Mouse (Mus musculus) CH12.LX (cell line): ENCODE measurements around the gene Bicc1. TPM values are rescaled to one million over a fixed set of nuclear protein-coding genes. Genes with fewer than 3 reads are reported as not detected.

ENCODE experiments used
- DNase-seq: peaks from one replicate; pipeline ENCODE4 v3.0.0-alpha.2; 2013; ENCODE audit errors: extremely low read depth
- H3K27ac ChIP-seq: 2 replicates; pipeline ENCODE4 v1.5.1; 2012; ENCODE audit warnings: low read depth, mild to moderate bottlenecking, control low read depth, moderate library complexity; ENCODE audit not compliant: insufficient read depth
- H3K27me3 ChIP-seq: replicated peaks from 2 replicates; pipeline ENCODE3; 2012; ENCODE audit warnings: inconsistent platforms
- H3K36me3 ChIP-seq, 2 experiments: replicated peaks in 1 of 2; 2 replicates each; pipeline versions ENCODE3 to v1.6.1; 2012; ENCODE audit warnings: inconsistent platforms in 1 of 2, low read length in 1 of 2, mild to moderate bottlenecking in 1 of 2, mixed read lengths in 1 of 2, moderate library complexity in 1 of 2; ENCODE audit not compliant: control insufficient read depth in 1 of 2, insufficient read depth in 1 of 2
- H3K4me1 ChIP-seq, 2 experiments: 2 replicates each; pipeline ENCODE4 v1.6.1; 2012; ENCODE audit warnings: inconsistent platforms in 1 of 2, moderate library complexity in 1 of 2; ENCODE audit not compliant: insufficient read depth in 2 of 2, control insufficient read depth in 1 of 2
- H3K4me2 ChIP-seq: 2 replicates; pipeline ENCODE4 v1.6.1; 2012; ENCODE audit warnings: low read depth, mild to moderate bottlenecking, control low read depth; ENCODE audit not compliant: poor library complexity, insufficient read depth, severe bottlenecking
- H3K4me3 ChIP-seq, 3 experiments: fragments of 150-350 bp in 1 of 3; sonication (generic) in 1 of 3; replicated peaks in 1 of 3; 2 replicates each; pipeline versions ENCODE3 to v1.5.1; 2011 to 2012; ENCODE audit warnings: low read depth in 2 of 3, low read length in 2 of 3, mild to moderate bottlenecking in 2 of 3, moderate library complexity in 2 of 3, control low read depth in 1 of 3, improper control_type of control experiment in 1 of 3, inconsistent platforms in 1 of 3, mixed read lengths in 1 of 3; ENCODE audit not compliant: poor library complexity in 1 of 3
- H3K79me2 ChIP-seq: replicated peaks from 2 replicates; pipeline ENCODE4 v1.6.1; 2012; ENCODE audit warnings: mild to moderate bottlenecking, moderate library complexity; ENCODE audit not compliant: control insufficient read depth, poor library complexity, insufficient read depth, severe bottlenecking; ENCODE audit errors: extremely low read depth
- H3K9ac ChIP-seq: 2 replicates; pipeline ENCODE4 v1.6.1; 2012; ENCODE audit warnings: low read depth, mild to moderate bottlenecking, control low read depth, moderate library complexity; ENCODE audit not compliant: insufficient read depth
- H3K9me3 ChIP-seq: replicated peaks from 2 replicates; pipeline ENCODE3; 2012; ENCODE audit warnings: low read length, inconsistent platforms, mixed read lengths
- CHD1 ChIP-seq: IDR thresholded peaks from 2 replicates; pipeline ENCODE4 v1.6.1; 2012; ENCODE audit warnings: low read depth, low read length, improper control_type of control experiment, inconsistent platforms
- CTCF ChIP-seq, 2 experiments: IDR thresholded peaks in 1 of 2; conservative IDR thresholded peaks in 1 of 2; 2 replicates each; pipeline ENCODE4 v1.5.1; 2011 to 2012; ENCODE audit warnings: low read depth in 2 of 2, low read length in 2 of 2, improper control_type of control experiment in 1 of 2, inconsistent platforms in 1 of 2, mild to moderate bottlenecking in 1 of 2, moderate library complexity in 1 of 2
- E2F4 ChIP-seq: IDR thresholded peaks from 2 replicates; pipeline ENCODE4 v1.6.1; 2011; ENCODE audit warnings: low read depth, low read length, improper control_type of control experiment; ENCODE audit not compliant: insufficient replicate concordance
- ELF1 ChIP-seq: IDR thresholded peaks from 2 replicates; pipeline ENCODE4 v1.6.1; 2014; ENCODE audit warnings: low read depth, mild to moderate bottlenecking, inconsistent platforms, low read length, improper control_type of control experiment
- EP300 ChIP-seq: IDR thresholded peaks from 2 replicates; pipeline ENCODE4 v1.6.1; 2011; ENCODE audit warnings: low read length, improper control_type of control experiment
- JUN ChIP-seq: IDR thresholded peaks from 2 replicates; pipeline ENCODE4 v1.6.1; 2011; ENCODE audit warnings: low read depth, mild to moderate bottlenecking, low read length, improper control_type of control experiment, moderate library complexity; ENCODE audit not compliant: insufficient read depth
- KAT2A ChIP-seq: IDR thresholded peaks from 2 replicates; pipeline ENCODE4 v1.6.1; 2012; ENCODE audit warnings: low read length, improper control_type of control experiment, inconsistent platforms; ENCODE audit not compliant: insufficient replicate concordance
- MAX ChIP-seq: IDR thresholded peaks from 2 replicates; pipeline ENCODE4 v1.6.1; 2011; ENCODE audit warnings: low read length, improper control_type of control experiment
- MAZ ChIP-seq: IDR thresholded peaks from 2 replicates; pipeline ENCODE4 v1.6.1; 2012; ENCODE audit warnings: low read depth, mild to moderate bottlenecking, inconsistent platforms, low read length, improper control_type of control experiment, moderate library complexity
- MEF2A ChIP-seq: IDR thresholded peaks from 2 replicates; pipeline ENCODE4 v1.6.1; 2014; ENCODE audit warnings: low read depth, mild to moderate bottlenecking, inconsistent platforms, low read length, improper control_type of control experiment, borderline replicate concordance
- MXI1 ChIP-seq: IDR thresholded peaks from 2 replicates; pipeline ENCODE4 v1.6.1; 2011; ENCODE audit warnings: mild to moderate bottlenecking, low read depth, low read length, improper control_type of control experiment
- MYC ChIP-seq: IDR thresholded peaks from 2 replicates; pipeline ENCODE4 v1.6.1; 2011; ENCODE audit warnings: low read depth, mild to moderate bottlenecking, improper control_type of control experiment, low read length
- NRF1 ChIP-seq: IDR thresholded peaks from 2 replicates; pipeline ENCODE4 v1.6.1; 2014; ENCODE audit warnings: low read depth, mild to moderate bottlenecking, inconsistent platforms, low read length, improper control_type of control experiment, moderate library complexity
- PAX5 ChIP-seq: IDR thresholded peaks from 2 replicates; pipeline ENCODE4 v1.6.1; 2012; ENCODE audit warnings: low read length, inconsistent platforms, mixed read lengths
- POLR2AphosphoS2 ChIP-seq: IDR thresholded peaks from 2 replicates; pipeline ENCODE4 v1.6.1; 2011; ENCODE audit warnings: low read depth, low read length, improper control_type of control experiment
- RAD21 ChIP-seq: IDR thresholded peaks from 2 replicates; pipeline ENCODE4 v1.6.1; 2011; ENCODE audit warnings: low read depth, mild to moderate bottlenecking, low read length, improper control_type of control experiment, moderate library complexity
- RCOR1 ChIP-seq: conservative IDR thresholded peaks from 2 replicates; pipeline ENCODE4 v1.6.1; 2012; ENCODE audit warnings: low read depth, mild to moderate bottlenecking, inconsistent platforms, low read length, improper control_type of control experiment
- SMC3 ChIP-seq: IDR thresholded peaks from 2 replicates; pipeline ENCODE4 v1.6.1; 2011; ENCODE audit warnings: low read depth, low read length, improper control_type of control experiment
- dilution Hi-C: fragments of 300-500 bp; cut with MboI; formaldehyde crosslinking; loops from 2 replicates; pipeline ENCODE4 v1.14.3; 2020; ENCODE audit warnings: low sequenced_read_pairs; ENCODE audit not compliant: extremely low pct_unique_long_range_greater_than_20kb, extremely low pct_ligation_motif_present
- in situ Hi-C: fragments of 300-500 bp; cut with MboI; formaldehyde crosslinking; loops from 3 replicates; pipeline ENCODE4 v1.14.3; 2019; ENCODE audit warnings: low sequenced_read_pairs, low pct_ligation_motif_present, low pct_unique_long_range_greater_than_20kb, mixed read lengths
- polyA plus RNA-seq: library from polyadenylated mRNA; unstranded; fragments of >175 nt; gene quantifications from 2 replicates; pipeline ENCODE4 v1.2.1, GENCODE M21; 2012; ENCODE audit warnings: low read depth; ENCODE audit not compliant: insufficient read length
- total RNA-seq, 2 experiments: library from RNA; depleted of rRNA; stranded (reverse); fragments of 300-350 nt in 1 of 2; fragments of >200 nt in 1 of 2; gene quantifications; 2 replicates each; pipeline ENCODE4 v1.2.3; 2012 to 2014

The Bicc1 gene
- total and polyA plus RNA-seq, 3 experiments = not detected

DNA sequence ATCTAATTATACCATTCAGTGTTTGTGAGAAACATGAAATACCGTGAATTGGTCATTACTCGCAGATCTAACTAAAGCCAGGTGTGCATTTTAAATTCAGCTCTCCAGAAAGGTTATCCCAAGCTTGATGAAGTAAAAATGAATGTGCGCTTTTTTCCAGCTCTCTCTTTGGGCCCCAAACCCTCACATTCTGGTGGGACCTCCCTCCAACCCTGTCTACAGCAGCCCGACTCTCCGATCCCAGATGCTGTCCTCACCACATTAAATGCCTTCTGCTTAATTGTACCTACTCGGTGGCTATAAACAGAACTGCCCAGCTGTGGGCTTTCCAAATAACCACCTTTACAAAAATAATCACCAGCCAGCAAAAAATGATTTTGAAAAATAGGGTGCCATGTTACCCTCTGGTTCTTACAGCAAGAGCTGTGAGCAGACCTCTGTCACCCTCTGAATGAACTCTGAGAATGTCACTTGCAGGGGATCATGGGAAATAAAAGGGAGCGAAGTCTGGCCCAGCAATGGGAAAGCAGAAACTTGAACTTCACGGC lies 64.7 kb downstream of the Bicc1 start:
- TF ChIP-seq RCOR1 (no peak), CTCF (conservative IDR thresholded peaks at IDR 0.05 in 1 of 2, IDR thresholded peaks at IDR 0.05 in 1 of 2; ENCODE audit: low read depth in 2 of 2, low read length in 2 of 2) (no peak), ELF1 (no peak), NRF1 (no peak), MYC (no peak), CHD1 (no peak)
- dilution Hi-C loops = no loop called here
- no peak for DNase-seq
- no peak overlapping the region for H3K4me3 ChIP-seq
- no peak overlapping the region for H3K4me2 ChIP-seq
- no peak overlapping the region for H3K27ac ChIP-seq
- in situ Hi-C loops = no loop called here
- no peaks in the 10 kb centered on the region for H3K27me3 ChIP-seq
- H3K79me2 ChIP-seq = no peaks in the 10 kb centered on the region
- no peak overlapping the region for H3K9ac ChIP-seq
- no peaks in the 10 kb centered on the region for H3K36me3 ChIP-seq
- no peaks in the 10 kb centered on the region for H3K4me1 ChIP-seq
- H3K9me3 ChIP-seq = no peaks in the 10 kb centered on the region

DNA sequence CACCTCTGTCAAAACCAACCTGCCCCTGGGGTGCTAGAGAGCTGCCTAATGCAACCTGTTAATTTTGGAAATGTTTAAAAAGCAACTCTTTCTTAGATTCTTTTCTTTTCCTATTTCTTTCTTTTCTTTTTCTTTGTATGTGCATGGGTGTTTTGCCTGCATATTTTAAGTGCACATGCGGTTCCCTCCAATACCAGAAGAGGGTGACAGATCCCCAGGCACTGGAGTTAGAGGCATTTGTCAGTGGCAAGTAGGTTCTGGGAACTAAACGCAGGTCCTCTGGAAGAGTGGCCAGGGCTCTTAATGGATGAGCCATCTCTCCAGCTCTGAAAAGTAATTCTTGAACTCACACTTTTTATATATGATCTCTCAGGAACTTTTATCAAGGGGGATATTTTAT lies 66.2 kb downstream of the Bicc1 start:
- no peak overlapping the region for H3K27ac ChIP-seq
- H3K36me3 ChIP-seq = no peaks in the 10 kb centered on the region
- DNase-seq = no peak
- H3K9ac ChIP-seq = no peak overlapping the region
- no peaks in the 10 kb centered on the region for H3K9me3 ChIP-seq
- no peak overlapping the region for H3K4me3 ChIP-seq
- dilution Hi-C loops (no loop called here), in situ Hi-C loops (no loop called here)
- TF ChIP-seq MAZ = no peak
- TF ChIP-seq RAD21 = peak; percentile 14
- peak in 1 of 2 experiments; percentile 10; a peak in 1 of 4 replicates for TF ChIP-seq CTCF (conservative IDR thresholded peaks at IDR 0.05 in 1 of 2, IDR thresholded peaks at IDR 0.05 in 1 of 2; ENCODE audit: low read depth in 2 of 2, low read length in 2 of 2)
- no peaks in the 10 kb centered on the region for H3K27me3 ChIP-seq
- H3K4me2 ChIP-seq = no peak overlapping the region
- H3K4me1 ChIP-seq = no peaks in the 10 kb centered on the region
- no peaks in the 10 kb centered on the region for H3K79me2 ChIP-seq

DNA sequence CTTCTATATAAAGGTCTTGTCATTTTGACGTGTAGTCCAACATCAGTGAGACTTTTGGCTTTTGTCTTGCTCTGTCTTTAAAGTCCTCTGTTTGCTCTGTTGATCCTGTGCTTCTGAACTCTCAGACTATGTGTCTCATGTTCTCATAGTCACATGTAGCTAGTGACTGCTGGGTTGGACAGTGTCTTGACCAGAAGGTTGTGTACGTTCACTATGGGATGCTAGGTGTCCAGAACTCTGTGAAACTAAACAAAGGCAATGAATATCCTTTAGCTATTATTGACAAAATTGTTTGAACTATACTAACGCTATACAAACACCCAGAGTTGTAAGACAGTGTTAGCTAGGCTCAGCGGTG lies 72.2 kb downstream of the Bicc1 start:
- no peak overlapping the region for H3K4me3 ChIP-seq
- H3K4me2 ChIP-seq = no peak overlapping the region
- in situ Hi-C loops (no loop called here), dilution Hi-C loops (no loop called here)
- H3K9me3 ChIP-seq = no peaks in the 10 kb centered on the region
- no peaks in the 10 kb centered on the region for H3K4me1 ChIP-seq
- no peak overlapping the region for H3K27ac ChIP-seq
- no peak overlapping the region for H3K9ac ChIP-seq
- no peaks in the 10 kb centered on the region for H3K36me3 ChIP-seq
- DNase-seq = no peak
- H3K79me2 ChIP-seq = no peaks in the 10 kb centered on the region
- peaks cover 2% of the 10 kb centered on the region for H3K27me3 ChIP-seq
- TF ChIP-seq MEF2A = no peak
- TF ChIP-seq KAT2A = no peak
- no peak for TF ChIP-seq SMC3
- TF ChIP-seq EP300 = no peak
- no peak for TF ChIP-seq NRF1
- no peak for TF ChIP-seq E2F4
- TF ChIP-seq PAX5 = no peak
- TF ChIP-seq POLR2AphosphoS2 = no peak
- no peak for TF ChIP-seq MAX
- TF ChIP-seq MXI1 = no peak
- TF ChIP-seq JUN = no peak
